Mouse (Mus musculus): ENCODE results near the gene Nmnat1. TPM values are rescaled to one million over a fixed set of nuclear protein-coding genes. Genes with fewer than 3 reads are reported as not detected.
"Not testable (repeated sequence)": the region's sequence is repeated elsewhere in the genome, so short reads cannot be mapped to it uniquely, and the experiment has no call there.

Gene Nmnat1
- total RNA-seq, 2 experiments from 2014 or later = 8.0 to 8.4 TPM

DNA sequence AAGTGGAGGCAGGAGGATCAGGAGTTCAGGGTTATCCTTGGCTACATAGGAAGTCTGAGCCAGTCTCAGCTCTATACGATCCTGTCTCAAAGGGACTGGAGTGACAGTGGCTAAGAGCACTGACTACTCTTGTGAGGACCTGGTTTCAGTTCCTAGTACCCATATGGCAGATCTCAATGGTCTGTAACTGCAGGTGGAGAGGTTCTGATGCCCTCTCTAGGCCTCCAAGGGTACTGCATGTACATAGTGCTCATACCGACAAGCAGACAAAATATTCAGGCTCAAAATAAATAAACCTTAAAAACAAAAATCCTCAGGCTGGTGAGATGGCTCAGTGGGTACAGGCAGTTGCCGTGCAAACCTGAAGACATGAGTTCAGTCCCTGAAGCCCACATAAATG lies 6.1 kb upstream of the Nmnat1 start:
- DNase-seq (ENCODE audit: extremely low spot score in 1 of 2, low spot score in 1 of 2) = no peak

DNA sequence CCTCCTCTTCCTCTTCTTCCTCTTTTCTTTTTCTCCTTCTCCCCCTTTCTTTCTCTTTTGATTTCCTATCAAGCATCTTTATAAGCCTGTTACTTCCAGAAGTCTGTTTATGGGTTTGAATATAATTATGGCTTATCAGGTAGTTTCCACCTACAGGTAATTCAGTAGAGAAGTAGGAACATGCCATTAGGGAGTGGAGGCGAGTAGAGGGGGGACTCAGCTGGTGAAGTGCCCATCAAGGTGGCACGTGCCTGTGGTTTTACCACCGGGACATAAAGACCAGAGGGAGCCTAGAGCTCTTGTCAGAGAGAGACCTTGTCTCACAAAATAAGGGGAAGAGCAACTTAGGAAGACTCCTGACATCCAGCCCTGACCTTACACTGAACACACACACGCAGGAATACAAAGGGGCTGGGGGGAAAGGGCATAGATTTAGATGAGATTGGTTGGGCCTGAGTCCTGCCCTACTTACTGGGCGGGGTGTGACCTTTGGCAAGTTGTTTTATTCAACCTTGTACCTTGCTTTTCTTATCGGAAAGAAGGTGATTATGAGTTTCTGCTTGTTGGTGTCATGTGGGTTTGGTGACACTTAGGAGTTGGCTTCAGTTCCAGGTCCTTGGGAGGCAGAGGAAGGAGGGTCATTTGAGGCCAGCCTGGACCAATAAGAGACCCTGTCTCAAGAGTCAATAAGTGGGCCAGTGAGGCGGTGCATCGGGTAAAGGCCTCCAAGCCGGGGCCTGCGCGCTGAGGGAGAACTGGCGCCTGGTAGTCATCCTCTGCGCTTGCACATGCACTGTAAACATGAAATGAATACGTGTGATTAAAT lies 4.6 kb upstream of the Nmnat1 start:
- DNase-seq (ENCODE audit: extremely low spot score in 1 of 2, low spot score in 1 of 2) = no peak

DNA sequence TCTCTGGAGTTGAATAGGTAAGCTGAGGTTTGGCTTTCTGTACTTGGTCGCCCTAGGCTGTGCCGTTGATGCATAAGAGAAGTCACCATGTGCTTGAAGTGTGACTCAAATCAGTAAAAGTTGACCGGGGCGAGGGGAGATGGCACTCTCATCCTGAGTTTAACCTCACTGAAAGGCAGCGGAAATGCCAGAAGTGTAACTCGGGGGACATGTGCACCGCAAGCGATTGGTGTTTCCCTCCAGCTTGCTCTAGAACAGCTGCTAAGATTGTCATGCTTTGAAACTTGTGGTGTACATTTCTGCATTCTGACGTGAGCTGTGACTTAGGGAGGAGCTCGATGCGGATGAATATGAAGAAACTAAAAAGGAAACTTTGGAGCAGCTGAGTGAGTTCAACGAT lies 2.7 kb upstream of the Nmnat1 start:
- no peak for DNase-seq (ENCODE audit: extremely low spot score in 1 of 2, low spot score in 1 of 2)

DNA sequence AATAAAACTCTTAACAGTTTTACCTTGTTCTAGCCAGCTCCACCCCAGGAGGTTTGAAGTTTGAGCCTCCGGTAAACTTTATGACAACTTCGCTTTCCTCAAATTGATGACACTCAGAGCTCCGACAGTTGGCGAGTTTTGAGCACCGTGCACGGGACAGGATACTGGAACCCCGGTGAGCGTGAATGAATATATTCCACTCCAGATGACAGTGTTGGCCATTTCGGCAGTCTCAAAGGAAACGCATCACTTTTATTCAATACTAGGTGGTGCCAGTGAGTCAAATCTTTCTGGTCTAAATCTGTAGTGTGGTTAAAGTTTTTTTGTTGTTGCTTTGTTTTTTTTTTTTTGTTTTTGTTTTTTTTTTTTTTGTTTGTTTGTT lies 814 bp upstream of the Nmnat1 start:
- peak in 1 of 2 experiments; percentile 11 for DNase-seq (ENCODE audit: extremely low spot score in 1 of 2, low spot score in 1 of 2)

DNA sequence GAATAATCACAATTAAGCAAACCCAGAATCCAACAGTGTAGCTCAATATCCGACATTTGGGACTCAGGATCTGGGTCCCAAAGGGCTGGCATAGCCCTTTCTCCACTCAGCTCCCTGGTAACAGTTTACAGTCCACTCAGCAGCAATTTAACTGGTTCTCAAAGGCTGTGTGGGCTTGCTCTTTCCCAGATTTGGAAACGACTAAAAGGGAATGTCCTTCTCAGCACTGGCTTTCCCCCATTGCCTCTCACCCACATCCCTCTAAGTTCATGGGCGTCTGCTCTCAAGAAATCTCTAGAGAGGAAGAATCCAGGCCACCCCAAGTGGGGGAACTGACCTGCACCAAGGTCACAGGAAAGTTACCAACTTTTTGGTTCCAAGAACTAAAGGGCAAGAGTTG lies 436 bp downstream of the Nmnat1 start:
- DNase-seq (ENCODE audit: extremely low spot score in 1 of 2, low spot score in 1 of 2) = no peak

DNA sequence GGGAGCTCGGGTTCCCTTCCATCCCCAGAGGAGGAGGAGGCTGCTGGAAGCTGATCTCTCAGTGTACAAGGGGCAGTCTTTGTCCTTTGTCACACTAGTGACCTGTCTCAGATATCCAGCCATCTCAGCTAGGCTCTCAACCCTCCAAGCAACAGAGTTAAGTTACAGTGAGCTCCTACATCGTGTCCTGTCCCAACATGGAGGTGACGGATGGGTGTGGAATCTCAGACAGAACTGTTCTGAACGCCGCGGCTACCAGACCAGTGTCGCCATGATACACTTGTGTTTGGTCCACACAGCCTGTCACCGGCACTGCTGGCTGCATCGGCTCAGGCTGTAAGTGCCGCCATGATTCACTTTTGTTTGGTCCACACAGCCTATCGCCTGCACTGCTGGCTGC lies 7.9 kb downstream of the Nmnat1 start, which contains the start of gene Tmem274:
Tmem274 (plus strand) TSS at position 301 of the 400 bp plus-strand sequence.
- DNase-seq (ENCODE audit: extremely low spot score in 1 of 2, low spot score in 1 of 2) = no peak

DNA sequence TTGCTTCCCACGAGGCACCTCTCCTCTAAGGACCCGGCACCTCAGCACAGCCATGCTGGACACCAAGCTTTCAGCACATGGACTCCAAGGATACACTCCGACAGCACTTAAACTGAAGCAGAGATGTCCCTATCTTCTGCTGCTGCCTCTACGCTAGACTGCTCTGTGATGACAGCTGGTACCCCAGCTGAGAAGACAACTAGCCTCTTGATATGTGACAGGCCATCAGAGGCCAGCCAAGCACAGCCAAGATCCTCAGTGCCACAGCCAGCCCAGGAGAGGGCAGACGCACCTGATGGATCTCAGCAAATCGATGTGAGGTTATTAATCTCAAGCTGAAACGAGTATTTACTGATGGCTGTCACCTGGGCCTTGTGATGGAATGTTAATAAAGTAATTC lies 9.9 kb downstream of the Nmnat1 start:
- DNase-seq (ENCODE audit: extremely low spot score in 1 of 2, low spot score in 1 of 2) = no peak

DNA sequence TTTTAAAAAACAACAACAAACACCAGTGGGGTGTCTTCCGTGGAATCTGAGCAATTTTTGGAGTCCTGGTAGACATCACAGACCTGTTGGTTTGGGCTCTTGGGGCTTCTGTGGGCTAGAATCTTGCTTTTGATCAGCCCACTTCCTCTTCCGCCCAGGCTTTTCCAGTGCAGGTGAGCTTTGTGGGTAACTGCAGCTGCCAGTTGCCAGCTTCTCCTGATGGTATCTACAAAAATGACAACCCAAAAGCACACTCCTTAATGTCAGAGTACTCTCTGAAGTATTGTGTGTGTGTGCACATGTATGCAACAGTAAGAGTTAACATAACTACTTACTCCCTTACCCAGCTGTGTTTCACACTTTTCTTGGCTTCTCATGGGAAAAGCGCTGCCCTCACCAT lies 15.4 kb downstream of the Nmnat1 start:
- DNase-seq (ENCODE audit: extremely low spot score in 1 of 2, low spot score in 1 of 2) = no peak

DNA sequence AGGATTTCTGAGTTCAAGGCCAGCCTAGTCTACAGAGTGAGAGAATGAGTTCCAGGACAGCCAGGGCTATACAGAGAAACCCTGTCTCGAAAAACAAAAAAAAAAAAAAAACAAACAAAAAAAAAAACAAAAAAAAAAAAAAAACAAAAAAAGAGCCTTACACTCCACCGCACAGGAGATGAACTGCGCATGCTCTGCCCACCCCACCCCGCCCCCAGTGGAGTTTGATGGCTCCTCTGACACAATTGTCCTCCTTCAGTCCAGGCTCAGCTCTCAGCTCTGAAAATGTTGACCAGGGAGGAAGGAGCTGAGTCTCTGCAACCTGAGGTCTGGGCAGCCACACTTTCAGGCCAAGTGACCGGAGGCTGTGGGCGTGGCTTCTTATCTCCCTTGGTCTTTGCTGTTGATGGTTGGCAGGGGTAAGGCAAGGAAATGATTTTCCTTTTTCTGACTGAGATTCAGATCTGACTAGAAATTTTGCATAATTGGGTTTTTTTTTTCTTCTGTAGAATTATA lies 21.5 kb downstream of the Nmnat1 start:
- no peak for DNase-seq (ENCODE audit: extremely low spot score in 1 of 2, low spot score in 1 of 2)

DNA sequence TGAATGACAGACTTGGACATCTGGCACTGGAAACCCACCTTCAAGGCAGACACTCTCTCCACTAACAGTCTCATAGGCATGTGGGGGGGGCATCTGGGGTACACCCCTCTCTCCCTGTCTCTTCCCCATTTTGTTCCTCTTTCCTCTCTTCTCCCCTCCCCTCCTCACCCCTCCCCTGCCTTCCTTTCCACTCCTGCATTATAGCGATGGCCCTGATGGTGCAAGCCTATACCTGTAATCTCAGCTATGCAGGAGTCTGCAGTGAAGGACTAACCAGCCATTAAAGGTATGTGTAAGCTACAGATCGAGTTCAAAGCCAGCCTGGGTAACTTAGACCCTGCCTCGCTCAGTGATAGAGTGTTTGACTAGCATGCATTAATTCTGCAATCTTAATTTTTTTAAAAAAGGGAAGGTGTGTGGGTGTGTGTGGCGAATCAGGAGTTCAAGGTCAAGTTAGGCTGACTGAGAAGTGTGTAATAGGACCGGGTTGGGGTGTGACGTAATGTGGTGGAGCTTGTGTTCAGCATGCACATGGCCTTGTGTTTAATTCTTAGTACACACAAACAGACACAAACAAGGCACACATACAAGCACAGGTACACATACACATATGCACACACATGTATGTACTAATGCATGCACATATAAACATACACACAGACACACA lies 22.6 kb downstream of the Nmnat1 start:
- DNase-seq (ENCODE audit: extremely low spot score in 1 of 2, low spot score in 1 of 2) = no peak

DNA sequence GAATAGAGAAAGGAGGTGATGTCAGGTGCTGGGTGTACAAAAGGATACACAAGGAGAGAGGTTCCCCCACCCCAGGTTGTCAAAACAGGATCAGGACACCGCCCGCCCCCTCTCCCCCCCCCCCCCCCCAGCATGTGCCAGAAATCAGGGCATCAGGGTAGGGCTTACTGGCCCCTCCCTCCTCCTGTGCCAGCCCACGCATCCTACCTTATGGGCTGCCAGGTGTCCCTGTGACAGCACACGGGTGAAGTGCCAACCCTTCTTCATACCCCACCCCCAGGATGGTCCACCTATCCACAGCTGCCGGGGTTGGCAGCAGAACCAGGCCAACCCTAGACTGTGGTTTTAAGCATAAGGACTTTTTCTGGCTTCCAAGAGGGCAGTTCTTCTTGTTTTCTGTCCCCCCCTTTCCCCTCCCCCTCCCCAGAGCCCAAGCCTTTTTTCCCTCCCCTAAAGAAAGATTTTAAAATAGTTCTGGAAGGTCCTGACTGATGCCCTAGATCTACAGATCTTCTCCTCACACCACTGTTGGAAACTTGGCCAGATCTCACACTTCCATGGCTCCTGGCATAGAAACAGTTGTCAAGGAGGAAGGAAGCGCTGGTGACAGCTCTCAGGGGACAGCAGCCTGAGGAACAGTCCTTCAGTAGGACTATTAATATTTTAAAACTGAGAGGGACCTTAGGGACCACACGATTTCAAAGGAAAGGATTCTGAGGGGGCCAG lies 23.3 kb downstream of the Nmnat1 start:
- no peak for DNase-seq (ENCODE audit: extremely low spot score in 1 of 2, low spot score in 1 of 2)

DNA sequence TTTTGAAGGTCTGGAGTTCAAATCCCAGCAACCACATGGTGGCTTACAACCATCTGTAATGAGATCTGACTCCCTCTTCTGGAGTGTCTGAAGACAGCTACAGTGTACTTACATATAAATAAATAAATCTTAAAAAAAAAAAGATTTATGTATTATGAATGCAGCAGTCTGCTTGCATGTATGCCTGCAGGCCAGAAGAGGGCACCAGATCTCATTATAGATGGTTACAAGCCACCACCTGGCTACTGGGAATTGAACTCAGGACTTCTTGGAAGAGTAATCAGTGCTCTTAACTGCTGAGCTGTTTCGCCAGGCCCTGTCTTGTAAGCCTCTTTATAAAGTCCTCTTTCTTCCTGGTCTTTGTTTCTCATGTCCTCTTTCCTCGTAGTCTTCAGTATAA lies 24.5 kb downstream of the Nmnat1 start:
- DNase-seq (ENCODE audit: extremely low spot score in 1 of 2, low spot score in 1 of 2) = not testable (repeated sequence)

DNA sequence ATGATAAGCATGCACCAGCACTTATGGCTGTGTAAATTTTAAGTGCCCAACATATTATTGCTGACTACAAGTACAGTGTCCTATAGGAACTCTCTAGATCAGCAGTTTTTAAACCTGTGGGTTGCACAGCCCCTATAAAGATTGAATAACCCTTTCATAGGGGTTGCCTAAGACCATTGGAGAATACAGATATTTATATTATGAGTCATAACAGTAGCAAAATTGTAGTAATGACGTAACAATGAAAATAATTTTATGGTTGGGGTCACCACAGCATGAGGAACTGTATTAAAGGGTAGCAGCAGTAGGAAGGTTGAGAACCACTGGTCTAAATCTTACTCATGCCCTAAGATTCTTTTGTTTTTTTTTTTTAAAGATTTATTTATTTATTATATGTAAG lies 25.6 kb downstream of the Nmnat1 start:
- DNase-seq (ENCODE audit: extremely low spot score in 1 of 2, low spot score in 1 of 2) = no peak

DNA sequence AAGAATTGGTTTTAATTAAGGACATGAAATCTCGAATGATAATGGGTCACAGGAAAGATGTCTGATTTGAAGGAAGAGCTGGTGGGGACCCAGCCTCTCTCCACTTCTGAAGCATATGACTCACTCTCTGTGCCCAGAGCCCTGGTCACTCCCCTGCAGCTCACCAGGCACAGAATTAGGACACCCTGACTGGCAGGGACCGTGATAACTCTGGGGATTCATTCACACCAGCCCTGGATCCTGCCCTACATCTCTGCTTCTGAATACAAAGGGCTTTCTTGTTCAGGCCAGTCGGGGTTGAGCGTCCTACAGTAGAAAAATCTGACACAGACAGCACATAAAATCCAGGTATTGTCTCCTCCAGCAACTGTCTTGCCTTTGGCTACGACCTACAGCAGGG lies 26.5 kb downstream of the Nmnat1 start:
- no peak for DNase-seq (ENCODE audit: extremely low spot score in 1 of 2, low spot score in 1 of 2)

DNA sequence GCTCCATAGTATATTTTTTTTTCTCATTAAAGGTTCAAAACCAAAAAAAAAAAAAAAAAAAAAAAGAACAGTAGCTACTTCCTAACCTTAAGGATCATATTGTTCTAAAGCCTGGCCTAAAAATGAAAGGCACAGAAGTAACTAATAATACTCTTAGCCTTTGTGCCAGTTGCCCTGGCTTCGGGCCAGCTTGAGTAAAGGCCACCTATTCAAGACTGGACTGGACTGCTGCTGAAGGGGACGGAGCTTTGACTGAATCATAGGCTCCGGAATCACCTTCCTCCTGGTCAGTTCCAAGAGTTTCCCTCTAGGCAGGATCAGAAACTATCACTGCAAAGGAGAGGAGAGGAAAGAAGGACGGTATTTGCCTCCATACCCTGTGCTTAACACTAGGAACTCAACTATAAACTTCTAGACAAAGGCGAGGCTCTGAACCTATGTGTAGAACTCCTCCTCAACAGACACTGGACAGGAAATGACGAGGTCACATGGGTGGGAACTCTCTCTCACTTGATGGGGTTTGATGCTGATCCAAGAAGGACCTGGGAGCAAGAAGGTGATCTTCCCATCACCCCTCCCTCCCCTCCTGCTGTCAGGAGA lies 27.1 kb downstream of the Nmnat1 start:
- no peak for DNase-seq (ENCODE audit: extremely low spot score in 1 of 2, low spot score in 1 of 2)

DNA sequence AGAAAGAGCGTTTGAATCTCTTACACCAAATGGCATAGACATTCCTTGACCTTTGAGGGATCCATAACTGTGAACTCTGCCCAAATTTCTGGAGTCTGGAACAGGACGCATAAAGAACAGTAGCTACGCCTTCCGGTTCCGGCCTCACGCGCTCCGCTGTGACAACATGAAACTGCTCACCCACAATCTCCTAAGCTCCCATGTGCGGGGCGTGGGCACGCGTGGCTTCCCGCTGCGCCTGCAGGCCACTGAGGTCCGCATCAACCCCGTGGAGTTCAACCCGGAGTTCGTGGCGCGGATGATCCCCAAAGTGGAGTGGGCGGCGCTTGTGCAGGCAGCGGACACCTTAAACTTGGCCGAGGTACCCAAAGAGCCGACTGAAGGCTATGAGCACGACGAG lies 27.8 kb downstream of the Nmnat1 start:
- not testable (repeated sequence) for DNase-seq (ENCODE audit: extremely low spot score in 1 of 2, low spot score in 1 of 2)

DNA sequence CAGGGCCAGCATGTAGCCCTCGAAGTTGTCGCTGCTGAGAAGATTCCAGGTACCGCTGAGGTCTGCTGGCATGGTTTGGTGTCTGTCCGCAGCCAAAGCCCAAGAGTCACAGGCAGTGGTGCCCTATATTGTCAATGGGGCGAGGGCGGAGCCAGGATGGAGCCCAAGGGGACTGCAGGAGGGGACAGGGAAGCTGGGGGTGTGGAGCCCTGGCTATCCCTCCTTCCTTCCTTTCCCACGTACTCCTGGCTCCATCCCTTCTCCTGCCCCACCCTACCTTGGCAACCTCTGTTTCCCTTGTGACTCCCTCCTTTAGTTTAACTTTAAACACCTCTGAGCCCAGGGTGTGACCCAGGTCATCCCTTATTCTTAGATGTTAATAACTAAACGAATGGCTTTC lies 30.1 kb downstream of the Nmnat1 start, which contains the start of gene Rbp7:
Rbp7 (minus strand) TSS at position 100 of the 400 bp plus-strand sequence.
- DNase-seq (ENCODE audit: extremely low spot score in 1 of 2, low spot score in 1 of 2) = no peak

DNA sequence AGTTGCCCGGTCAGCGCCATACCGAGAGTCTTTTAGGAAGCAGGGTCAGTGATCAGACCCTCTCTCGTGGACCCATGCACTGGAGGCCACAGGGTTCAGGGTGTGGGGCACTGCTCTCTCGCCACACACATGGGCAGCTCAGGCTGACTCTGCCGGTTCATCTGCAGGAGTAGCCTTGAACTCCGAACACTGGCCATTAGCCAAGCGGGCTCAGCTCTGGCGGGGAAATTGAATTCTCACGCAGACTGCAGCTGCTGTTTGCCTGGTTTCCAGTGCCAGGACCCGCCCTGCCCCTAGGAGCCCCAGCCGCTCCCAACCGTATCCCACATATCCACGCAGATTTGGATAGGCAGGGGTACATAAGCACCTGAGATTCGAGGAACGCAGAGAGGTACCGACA lies 30.7 kb downstream of the Nmnat1 start:
- DNase-seq (ENCODE audit: extremely low spot score in 1 of 2, low spot score in 1 of 2) = no peak

DNA sequence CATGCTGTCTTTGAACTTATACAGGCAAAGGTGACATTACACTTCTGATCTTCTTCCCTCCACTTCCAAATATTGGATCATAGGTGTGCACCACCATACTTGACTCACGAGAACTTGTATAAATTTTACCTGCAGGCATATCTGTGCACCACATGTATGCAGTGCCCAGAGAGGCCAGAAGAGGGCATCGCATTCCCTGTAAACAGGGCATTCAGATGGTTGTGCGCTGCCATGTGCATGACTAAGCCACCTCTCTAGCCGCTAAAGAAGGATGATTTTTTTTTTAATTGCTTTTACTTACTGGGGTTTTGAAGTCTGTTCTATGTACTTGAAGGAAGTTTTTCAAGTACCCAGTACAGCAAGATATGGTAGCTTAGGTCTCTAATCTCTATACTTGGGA lies 31.3 kb downstream of the Nmnat1 start:
- peak in 1 of 2 experiments; percentile 35 for DNase-seq (ENCODE audit: extremely low spot score in 1 of 2, low spot score in 1 of 2)

DNA sequence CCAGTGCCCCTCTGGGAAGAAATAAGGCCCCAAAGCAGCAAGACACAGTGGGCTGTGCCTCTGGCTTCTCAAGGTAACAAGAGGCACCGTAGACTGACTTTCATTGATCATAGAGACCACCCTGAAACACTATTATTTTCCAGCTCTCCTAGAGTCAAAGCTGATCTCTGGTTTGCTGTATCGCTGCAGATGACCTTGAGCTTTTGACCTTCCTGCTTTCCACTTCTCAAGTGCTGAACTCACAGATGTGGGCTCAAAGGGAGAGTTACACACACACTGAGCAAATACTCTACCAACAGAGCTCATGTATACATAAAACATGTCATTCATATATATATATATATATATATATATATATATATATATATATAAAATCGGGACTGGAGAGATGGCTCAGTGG lies 34.4 kb downstream of the Nmnat1 start:
- no peak for DNase-seq (ENCODE audit: extremely low spot score in 1 of 2, low spot score in 1 of 2)

DNA sequence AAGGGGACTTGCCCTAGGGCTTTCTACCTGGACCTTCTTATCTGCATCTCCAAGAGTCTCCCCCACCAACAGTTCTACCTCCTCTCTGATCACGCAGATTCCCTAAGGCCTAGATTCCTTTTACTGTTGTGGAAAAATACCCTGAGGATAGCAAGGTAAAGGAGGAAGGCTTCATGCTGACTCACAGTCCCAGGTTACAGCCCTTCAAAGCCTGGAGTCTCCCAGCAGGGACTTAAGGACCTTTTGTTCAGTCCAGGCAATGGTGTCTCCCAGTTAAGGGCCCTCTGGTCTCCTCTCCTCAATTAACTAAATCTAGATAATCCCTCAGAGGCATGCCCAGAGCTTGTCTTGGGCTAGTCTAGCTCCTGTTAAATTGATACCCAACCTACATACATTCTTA lies 38.7 kb downstream of the Nmnat1 start:
- no peak for DNase-seq (ENCODE audit: extremely low spot score in 1 of 2, low spot score in 1 of 2)

Data from layer of hippocampus, postnatal 25 days (tissue).